Mouse (Mus musculus) ZHBTc4 (cell line): ENCODE results near the gene Dirc2.

Experiments
- DNase-seq: peaks from one replicate; pipeline ENCODE4 v3.0.0-alpha.2; 2011; ENCODE audit warnings: low read depth, low spot score

Gene Dirc2

DNA sequence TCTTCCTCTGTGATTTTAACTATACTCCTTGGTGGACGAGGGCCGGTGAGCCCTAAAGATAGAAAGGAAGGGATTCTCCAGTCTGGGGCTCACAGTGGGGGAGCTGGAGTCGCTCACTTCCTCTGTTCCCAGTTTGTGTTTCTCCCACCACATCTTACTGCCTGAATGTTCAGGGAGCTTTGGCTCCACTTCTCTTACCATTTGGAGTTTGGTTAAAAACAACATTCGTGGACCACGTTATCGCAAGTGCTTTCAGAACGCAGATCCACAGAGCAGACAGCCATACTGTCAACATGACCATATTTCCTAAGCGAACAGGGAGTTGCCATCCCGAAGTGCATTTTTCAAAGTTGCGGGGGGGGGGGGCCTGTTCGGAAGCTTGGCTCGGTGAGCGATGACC, 84.1 kb downstream of the Dirc2 start:
- DNase-seq = no peak

DNA sequence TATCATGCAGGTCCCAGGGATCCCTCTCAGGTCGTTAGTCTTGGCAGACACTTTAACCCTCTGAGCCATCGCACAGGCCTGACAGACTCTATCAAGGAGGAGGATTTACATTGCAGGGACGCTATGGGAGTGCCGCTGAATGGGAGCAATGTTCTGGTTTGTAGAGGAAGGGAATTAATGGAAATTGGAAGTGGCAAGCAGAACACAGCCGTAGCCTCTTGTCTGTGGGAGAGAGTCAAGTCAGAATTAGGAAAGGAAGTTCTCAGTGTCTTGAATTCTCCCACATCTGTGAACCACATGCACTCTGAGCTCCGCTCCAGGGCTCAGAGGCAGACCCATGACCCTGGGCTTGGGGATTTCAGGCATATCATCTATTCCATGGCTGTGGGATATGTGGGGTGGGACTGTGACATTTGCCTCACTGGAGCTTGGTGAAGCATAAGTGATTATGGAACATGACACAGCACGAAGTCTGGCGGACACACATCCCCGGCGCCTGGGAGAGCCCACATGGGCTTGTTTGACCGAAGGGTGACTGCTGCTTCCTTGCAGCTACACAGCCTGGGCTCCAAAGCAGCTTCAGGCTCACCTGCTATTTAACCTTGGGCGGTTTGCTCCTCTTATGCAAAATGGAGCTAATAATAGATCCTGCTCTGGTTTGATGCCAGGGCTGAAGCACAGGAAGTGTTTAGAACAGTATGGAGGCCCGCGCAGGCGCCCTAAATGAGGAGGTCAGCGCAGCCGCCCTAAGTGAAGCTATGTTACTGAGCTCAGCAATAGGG, 87.6 kb downstream of the Dirc2 start:
- DNase-seq = peak; percentile 63

- peak; percentile 85 for DNase-seq
These were observed 90.7 kb downstream of the Dirc2 start for GRCm38 (mm10) chr16:35678476-35678875.

GRCm38 (mm10) chr16:35677511-35678113, 91.5 kb downstream of the Dirc2 start:
- no peak for DNase-seq

DNA sequence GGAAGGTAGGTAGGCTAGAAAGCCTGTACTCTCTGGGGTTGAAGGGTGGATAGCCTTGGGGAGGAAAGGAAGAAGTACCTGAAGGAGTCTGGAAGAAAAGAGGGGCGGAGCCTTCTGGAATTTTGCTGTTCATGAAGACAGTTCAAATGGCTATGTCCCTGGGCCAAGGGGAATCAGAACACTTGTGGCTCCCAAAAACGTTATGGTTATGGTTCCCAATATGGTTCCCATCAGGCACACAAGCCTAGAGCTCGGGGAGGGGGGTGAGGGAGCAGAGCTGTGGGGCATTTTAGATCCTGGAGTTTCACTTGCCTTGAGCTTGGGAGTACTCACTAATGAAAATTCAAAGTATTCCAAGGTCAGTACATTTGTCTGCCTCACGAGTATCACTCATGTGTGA, 104.3 kb downstream of the Dirc2 start:
- no peak for DNase-seq

DNA sequence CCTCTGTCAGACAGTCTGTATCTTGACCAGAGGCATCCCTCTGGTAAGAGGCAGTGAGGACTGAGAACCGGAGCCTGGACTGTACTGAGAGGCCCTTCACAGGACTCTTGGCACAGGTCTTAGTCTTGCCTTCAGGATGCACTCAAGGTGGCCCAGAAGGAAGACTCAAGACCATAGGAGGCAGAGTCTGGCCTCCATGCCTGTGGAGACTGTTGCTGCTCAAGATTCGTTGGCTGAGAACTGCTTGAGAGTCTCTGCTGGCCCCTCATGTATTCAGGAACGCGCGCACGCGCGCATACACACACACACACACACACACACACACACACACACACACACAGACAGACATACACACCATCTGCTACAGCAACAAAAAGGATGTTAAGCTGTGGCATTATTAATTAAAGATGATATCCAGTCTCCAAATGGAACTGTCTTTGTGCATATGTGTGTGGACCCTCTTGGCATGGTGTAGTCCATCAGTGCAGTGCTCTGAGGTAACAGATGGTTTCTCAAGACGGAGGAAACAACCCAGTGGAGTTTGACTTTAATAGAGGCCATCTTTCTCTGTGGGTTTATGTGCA, 105.2 kb downstream of the Dirc2 start:
- no peak for DNase-seq

- peak; percentile 49 for DNase-seq
These were observed 108.9 kb downstream of the Dirc2 start for GRCm38 (mm10) chr16:35660222-35660621.

- no peak for DNase-seq
These were observed 115.2 kb downstream of the Dirc2 start for GRCm38 (mm10) chr16:35653951-35654350.

GRCm38 (mm10) chr16:35652706-35653105, 116.5 kb downstream of the Dirc2 start:
- no peak for DNase-seq

GRCm38 (mm10) chr16:35652206-35652605, 117.0 kb downstream of the Dirc2 start:
- no peak for DNase-seq

DNA sequence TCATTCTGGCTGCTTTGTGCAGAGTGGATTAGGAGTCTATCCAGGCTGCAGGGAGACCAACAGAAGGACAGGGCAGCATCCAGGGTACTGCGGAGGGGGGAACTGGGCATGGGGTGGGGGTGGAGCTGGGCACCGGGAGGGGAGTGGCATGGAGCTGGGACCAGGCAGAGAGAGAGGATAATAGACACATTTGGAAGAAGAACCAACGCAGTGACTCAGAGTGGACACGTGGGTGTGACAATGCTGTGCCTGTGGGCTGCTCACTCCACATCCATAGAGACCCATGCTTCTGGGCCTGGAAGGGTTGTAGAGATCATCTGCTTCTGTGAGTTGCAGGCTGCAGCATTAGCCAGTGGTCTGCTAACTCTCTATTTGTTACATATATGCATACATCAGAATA, 120.3 kb downstream of the Dirc2 start:
- DNase-seq = no peak
